Mouse (Mus musculus): Measurements from ENCODE around the gene Taf3. TPM values are rescaled to one million over a fixed set of nuclear protein-coding genes. Genes with fewer than 3 reads are reported as not detected.

Taf3 gene
- polyA plus RNA-seq, 1 experiment from 2014 or later = 12.4 TPM

DNA sequence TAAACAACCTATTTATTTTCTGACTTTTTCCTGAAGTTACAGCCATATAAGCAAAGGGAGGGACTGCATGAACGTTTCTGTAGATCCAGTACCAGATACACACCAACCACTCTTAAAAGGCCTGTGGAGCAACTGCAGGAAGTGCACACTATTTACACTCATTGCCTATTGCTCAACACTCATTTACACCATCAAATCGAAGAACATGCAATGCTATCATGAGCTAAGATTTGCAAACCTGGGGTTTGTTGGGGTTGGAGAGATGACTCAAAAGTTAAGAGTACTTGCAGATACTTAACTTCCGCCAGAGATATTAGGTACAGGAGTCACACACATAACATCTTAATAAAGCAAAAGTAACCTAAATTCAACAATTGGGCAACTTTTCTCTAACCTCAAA lies 76.5 kb downstream of the Taf3 start:
- Histone ChIP-seq H3K27ac (no peak overlapping the region), H3K36me3 (no peaks in the 10 kb centered on the region), H3K4me3 (no peak overlapping the region), H3K4me2 (no peak overlapping the region), H3K9me3 (no peaks in the 10 kb centered on the region), H3K4me1 (no peaks in the 10 kb centered on the region), H3K9ac (no peak overlapping the region), H3K27me3 (no peaks in the 10 kb centered on the region)
- no peak for ATAC-seq (ENCODE audit: insufficient number of reproducible peaks, low FRiP score, low TSS enrichment, low read depth)
- 71% methylated on average over 3 of the region's 3 CpGs for WGBS

- Histone ChIP-seq H3K4me2 (no peak overlapping the region), H3K9me3 (no peaks in the 10 kb centered on the region), H3K36me3 (no peaks in the 10 kb centered on the region), H3K9ac (no peak overlapping the region), H3K4me3 (no peak overlapping the region), H3K4me1 (no peaks in the 10 kb centered on the region), H3K27ac (no peak overlapping the region), H3K27me3 (no peaks in the 10 kb centered on the region)
- no peak for ATAC-seq (ENCODE audit: insufficient number of reproducible peaks, low FRiP score, low TSS enrichment, low read depth)
- WGBS = 78% methylated on average over 3 of the region's 3 CpGs
These were observed 77.8 kb downstream of the Taf3 start for GRCm38 (mm10) chr2:9970579-9970978.

- 58% methylated on average over 4 of the region's 4 CpGs for WGBS
These were observed 78.2 kb downstream of the Taf3 start for GRCm38 (mm10) chr2:9970178-9970577.

GRCm38 (mm10) chr2:9969734-9970133 lies 78.7 kb downstream of the Taf3 start:
- Histone ChIP-seq H3K9me3 (no peaks in the 10 kb centered on the region), H3K4me1 (no peaks in the 10 kb centered on the region), H3K4me2 (no peak overlapping the region), H3K27me3 (no peaks in the 10 kb centered on the region), H3K4me3 (no peak overlapping the region), H3K36me3 (no peaks in the 10 kb centered on the region), H3K27ac (no peak overlapping the region), H3K9ac (no peak overlapping the region)
- WGBS = 65% methylated on average over 5 of the region's 5 CpGs
- no peak for ATAC-seq (ENCODE audit: insufficient number of reproducible peaks, low FRiP score, low TSS enrichment, low read depth)

More at GRCm38 (mm10) chr2:9970178-9970577, 78.2 kb downstream of the Taf3 start:
- Histone ChIP-seq H3K4me1 (no peaks in the 10 kb centered on the region), H3K4me3 (no peak overlapping the region), H3K4me2 (no peak overlapping the region), H3K9ac (no peak overlapping the region), H3K9me3 (no peaks in the 10 kb centered on the region), H3K36me3 (no peaks in the 10 kb centered on the region), H3K27me3 (no peaks in the 10 kb centered on the region), H3K27ac (no peak overlapping the region)
- no peak for ATAC-seq (ENCODE audit: insufficient number of reproducible peaks, low FRiP score, low TSS enrichment, low read depth)

- Histone ChIP-seq H3K9ac (no peak overlapping the region), H3K27me3 (no peaks in the 10 kb centered on the region), H3K4me3 (no peak overlapping the region), H3K27ac (no peak overlapping the region), H3K4me2 (no peak overlapping the region), H3K36me3 (no peaks in the 10 kb centered on the region), H3K9me3 (no peaks in the 10 kb centered on the region), H3K4me1 (peaks cover 4% of the 10 kb centered on the region)
- no peak for ATAC-seq (ENCODE audit: insufficient number of reproducible peaks, low FRiP score, low TSS enrichment, low read depth)
- WGBS = 41% methylated on average over 1 of the region's 1 CpGs
These were observed 81.8 kb downstream of the Taf3 start for GRCm38 (mm10) chr2:9966634-9967033.

- Histone ChIP-seq H3K4me1 (peaks cover 5% of the 10 kb centered on the region), H3K4me3 (no peak overlapping the region), H3K27ac (no peak overlapping the region), H3K27me3 (no peaks in the 10 kb centered on the region), H3K9me3 (no peaks in the 10 kb centered on the region), H3K9ac (no peak overlapping the region), H3K36me3 (no peaks in the 10 kb centered on the region), H3K4me2 (no peak overlapping the region)
- no peak for ATAC-seq (ENCODE audit: insufficient number of reproducible peaks, low FRiP score, low TSS enrichment, low read depth)
- 89% methylated on average over 1 of the region's 1 CpGs for WGBS
These were observed 82.8 kb downstream of the Taf3 start for GRCm38 (mm10) chr2:9965608-9966007.

DNA sequence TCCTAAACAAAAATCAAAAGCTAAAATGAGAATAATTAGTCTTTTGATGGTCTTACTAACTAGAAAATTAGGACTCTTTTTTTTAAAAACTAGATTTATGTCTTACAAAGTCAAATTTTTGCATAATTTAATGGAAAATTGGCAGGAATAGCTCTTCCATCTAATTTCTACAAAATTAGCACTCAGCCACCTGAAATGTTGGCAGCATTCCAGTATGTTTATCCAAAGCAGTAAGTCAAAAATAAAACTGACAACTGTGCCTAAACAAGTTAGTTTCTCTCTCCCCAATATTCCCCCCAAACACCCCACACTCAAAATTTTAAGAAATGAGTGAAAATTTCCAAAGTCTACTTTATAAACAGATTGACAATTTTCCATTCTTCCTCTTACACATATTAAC lies 85.5 kb downstream of the Taf3 start:
- Histone ChIP-seq H3K4me2 (no peak overlapping the region), H3K4me1 (peaks cover 5% of the 10 kb centered on the region), H3K9ac (no peak overlapping the region), H3K36me3 (no peaks in the 10 kb centered on the region), H3K9me3 (no peaks in the 10 kb centered on the region), H3K27ac (no peak overlapping the region), H3K4me3 (no peak overlapping the region), H3K27me3 (no peaks in the 10 kb centered on the region)
- no peak for ATAC-seq (ENCODE audit: insufficient number of reproducible peaks, low FRiP score, low TSS enrichment, low read depth)

DNA sequence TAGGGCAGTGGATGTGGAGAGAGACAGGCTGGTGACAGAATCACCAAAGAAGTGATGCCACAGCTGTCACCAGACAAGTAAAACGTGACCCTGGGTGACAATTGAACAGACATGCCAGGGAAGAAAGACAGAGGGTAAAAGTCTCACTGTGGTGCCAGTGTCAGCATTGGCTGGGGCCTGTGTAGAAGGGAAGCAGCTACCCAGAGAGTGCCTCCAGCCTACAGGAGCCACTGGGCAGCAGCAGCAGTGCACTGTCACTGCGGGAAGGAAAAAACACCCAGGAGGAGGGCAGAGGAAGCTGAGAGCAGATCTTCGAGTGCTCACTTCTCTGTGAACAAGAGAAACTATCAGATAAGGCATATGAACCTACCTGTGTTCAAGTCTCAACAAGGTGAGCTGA lies 86.7 kb downstream of the Taf3 start:
- WGBS = 31% methylated on average over 3 of the region's 3 CpGs
- H3K4me2 ChIP-seq = no peak overlapping the region
- H3K36me3 ChIP-seq = no peaks in the 10 kb centered on the region
- H3K4me1 ChIP-seq = peaks cover 5% of the 10 kb centered on the region
- H3K9ac ChIP-seq = no peak overlapping the region
- H3K9me3 ChIP-seq = no peaks in the 10 kb centered on the region
- H3K27me3 ChIP-seq = no peaks in the 10 kb centered on the region
- no peak overlapping the region for H3K27ac ChIP-seq
- ATAC-seq (ENCODE audit: insufficient number of reproducible peaks, low FRiP score, low TSS enrichment, low read depth) = no peak
- H3K4me3 ChIP-seq = no peak overlapping the region

DNA sequence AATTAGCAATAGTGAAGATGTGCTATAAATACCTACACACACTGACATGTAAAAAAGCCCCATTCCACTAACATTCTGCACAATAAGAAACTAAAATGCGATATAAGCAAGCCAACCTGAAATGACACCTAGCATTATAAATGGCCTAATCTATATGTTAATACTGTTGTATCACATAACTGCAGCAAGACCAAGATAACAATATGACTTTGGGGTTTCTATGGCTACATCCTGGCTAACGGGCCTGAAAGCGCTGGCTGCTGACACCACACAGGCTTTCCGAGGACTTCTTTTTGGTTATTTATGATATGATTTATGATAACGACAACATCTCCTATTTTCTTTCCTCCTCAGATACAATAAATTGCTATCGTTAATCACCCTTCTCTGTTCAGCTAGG lies 90.4 kb downstream of the Taf3 start:
- WGBS = 90% methylated on average over 6 of the region's 6 CpGs
- no peak for ATAC-seq (ENCODE audit: insufficient number of reproducible peaks, low FRiP score, low TSS enrichment, low read depth)
- no peak overlapping the region for H3K4me2 ChIP-seq
- H3K9ac ChIP-seq = no peak overlapping the region
- H3K27ac ChIP-seq = no peak overlapping the region
- H3K36me3 ChIP-seq = no peaks in the 10 kb centered on the region
- no peak overlapping the region for H3K4me3 ChIP-seq
- no peaks in the 10 kb centered on the region for H3K9me3 ChIP-seq
- peaks cover 12% of the 10 kb centered on the region for H3K4me1 ChIP-seq
- H3K27me3 ChIP-seq = no peaks in the 10 kb centered on the region

DNA sequence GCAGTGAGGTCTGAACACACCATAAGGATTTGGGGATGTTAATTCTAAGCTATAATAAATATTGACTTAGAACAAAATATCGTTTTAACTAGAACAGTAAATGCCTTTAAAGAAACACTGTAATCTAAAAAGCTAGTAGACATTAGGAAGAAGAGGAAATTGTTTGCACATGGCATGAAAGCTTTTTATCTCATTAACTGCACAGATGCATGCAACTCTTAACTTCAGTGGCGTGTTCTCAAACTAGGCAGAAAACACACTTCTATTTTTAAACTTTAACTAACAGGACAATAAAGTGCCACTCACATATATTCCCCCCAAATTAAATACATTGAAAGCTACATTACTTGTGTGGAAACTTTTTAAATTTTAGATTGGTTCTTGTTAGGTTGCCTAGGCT lies 91.8 kb downstream of the Taf3 start:
- no peaks in the 10 kb centered on the region for H3K27me3 ChIP-seq
- WGBS = 32% methylated on average over 2 of the region's 2 CpGs
- H3K9ac ChIP-seq = no peak overlapping the region
- peaks cover 7% of the 10 kb centered on the region; the same call in 1 of the 2 replicates for H3K4me1 ChIP-seq
- no peak for ATAC-seq (ENCODE audit: insufficient number of reproducible peaks, low FRiP score, low TSS enrichment, low read depth)
- no peak overlapping the region for H3K4me2 ChIP-seq
- no peaks in the 10 kb centered on the region for H3K9me3 ChIP-seq
- peaks cover 8% of the 10 kb centered on the region; the same call in 1 of the 2 replicates for H3K36me3 ChIP-seq
- H3K4me3 ChIP-seq = no peak overlapping the region
- H3K27ac ChIP-seq = no peak overlapping the region

DNA sequence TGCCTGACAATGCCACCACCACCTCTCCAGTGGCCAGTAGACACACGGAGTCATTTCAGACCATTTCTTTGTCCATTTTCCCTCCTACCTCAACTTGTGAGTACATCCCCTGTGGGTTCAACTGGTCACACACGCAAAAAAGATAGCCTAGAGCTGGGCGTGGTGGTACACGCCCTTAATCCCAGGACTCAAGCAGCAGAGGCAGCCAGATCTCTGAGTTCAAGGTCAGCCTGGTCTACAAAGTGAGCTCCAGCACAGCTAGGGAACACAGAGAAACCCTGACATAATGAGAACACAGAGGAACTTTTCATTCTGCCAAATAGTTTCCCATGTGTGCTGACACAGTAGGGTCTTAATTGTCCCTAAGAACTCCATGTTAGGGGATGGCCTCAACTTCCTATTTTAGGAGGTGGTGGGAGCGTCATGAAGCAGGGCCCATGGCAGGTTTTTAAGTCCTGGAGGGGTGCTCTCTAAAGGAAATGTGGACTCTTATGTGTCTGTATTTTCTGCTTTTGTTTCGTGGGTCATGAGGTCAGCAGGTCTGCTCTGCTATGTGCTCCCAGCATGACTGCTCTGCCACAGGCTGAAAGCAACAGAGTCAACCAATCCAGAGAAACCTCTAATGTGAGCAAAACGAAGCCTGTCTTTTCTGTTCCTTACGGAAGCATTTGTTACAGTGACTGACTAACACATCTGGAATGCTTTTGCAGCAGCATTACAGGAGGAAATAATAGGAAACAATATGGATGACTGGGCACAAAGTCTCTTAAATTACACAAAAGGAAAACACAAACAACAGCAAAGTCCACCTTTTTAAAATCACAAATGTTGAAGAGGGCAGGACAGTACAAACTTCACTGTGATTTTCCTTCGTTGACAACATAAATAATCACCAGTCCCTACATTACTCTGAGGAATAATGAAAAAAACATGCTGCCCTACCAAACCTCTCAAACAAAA lies 92.5 kb downstream of the Taf3 start:
- 48% methylated on average over 9 of the region's 9 CpGs for WGBS
- no peak overlapping the region for H3K4me3 ChIP-seq
- H3K27me3 ChIP-seq = no peaks in the 10 kb centered on the region
- H3K4me2 ChIP-seq = no peak overlapping the region
- H3K9ac ChIP-seq = no peak overlapping the region
- H3K27ac ChIP-seq = no peak overlapping the region
- H3K4me1 ChIP-seq = 0 out of 2 replicates have a peak, but pooled peaks cover 7% of the 10 kb centered on the region
- no peaks in the 10 kb centered on the region for H3K9me3 ChIP-seq
- 0 out of 2 replicates have a peak, but pooled peaks have one; percentile 22 for ATAC-seq (ENCODE audit: insufficient number of reproducible peaks, low FRiP score, low TSS enrichment, low read depth)
- H3K36me3 ChIP-seq = peaks cover 8% of the 10 kb centered on the region; the same call in 1 of the 2 replicates

- Histone ChIP-seq H3K27ac (no peak overlapping the region), H3K9ac (no peak overlapping the region), H3K4me1 (no peaks in the 10 kb centered on the region), H3K4me3 (no peak overlapping the region), H3K4me2 (no peak overlapping the region), H3K27me3 (no peaks in the 10 kb centered on the region), H3K36me3 (peaks cover 2% of the 10 kb centered on the region; the same call in 1 of the 2 replicates), H3K9me3 (no peaks in the 10 kb centered on the region)
- whole genome bisulfite sequencing = 73% methylated on average over 3 of the region's 3 CpGs
- no peak for ATAC-seq (ENCODE audit: insufficient number of reproducible peaks, low FRiP score, low TSS enrichment, low read depth)
These were observed 101.7 kb downstream of the Taf3 start for GRCm38 (mm10) chr2:9946739-9947138.
